Mouse (Mus musculus) limb, embryonic 12.5 days (tissue): ENCODE results near the gene Dennd1c. TPM values are rescaled to one million over a fixed set of nuclear protein-coding genes. Genes with fewer than 3 reads are reported as not detected.
A peak's percentile ranks its signal among the peaks of the same experiment; 100 is the strongest.

Experiments used
- ATAC-seq: fragments of 200-750 bp; cut with Nextera tagmentation; 2 replicates; pipeline ENCODE4 v1.8.0; 2017; ENCODE audit warnings: low read depth, moderate TSS enrichment; ENCODE audit not compliant: insufficient number of reproducible peaks, insufficient read depth, low FRiP score, low TSS enrichment
- H3K27ac ChIP-seq: fragments of 300-500 bp; sonication (generic); 2 replicates; pipeline ENCODE4 v1.5.1; 2016; ENCODE audit warnings: mild to moderate bottlenecking, moderate library complexity
- H3K27me3 ChIP-seq: fragments of 300-500 bp; sonication (generic); 2 replicates; pipeline ENCODE4 v1.6.1; 2016; ENCODE audit warnings: mild to moderate bottlenecking, moderate library complexity
- H3K36me3 ChIP-seq: fragments of 300-500 bp; sonication (generic); 2 replicates; pipeline ENCODE4 v1.6.1; 2016; ENCODE audit warnings: mild to moderate bottlenecking, moderate library complexity
- H3K4me1 ChIP-seq: fragments of 300-500 bp; sonication (generic); replicated peaks from 2 replicates; pipeline ENCODE4 v1.6.1; 2016
- H3K4me2 ChIP-seq: fragments of 300-500 bp; sonication (generic); 2 replicates; pipeline ENCODE4 v1.6.1; 2016; ENCODE audit warnings: mild to moderate bottlenecking, moderate library complexity
- H3K4me3 ChIP-seq: fragments of 300-500 bp; sonication (generic); replicated peaks from 2 replicates; pipeline ENCODE4 v1.5.1; 2016; ENCODE audit warnings: mild to moderate bottlenecking
- H3K9ac ChIP-seq: fragments of 300-500 bp; sonication (generic); replicated peaks from 2 replicates; pipeline ENCODE4 v1.6.1; 2016; ENCODE audit warnings: mild to moderate bottlenecking, moderate library complexity
- H3K9me3 ChIP-seq: fragments of 300-500 bp; sonication (generic); 2 replicates; pipeline ENCODE4 v1.6.1; 2016; ENCODE audit warnings: mild to moderate bottlenecking, moderate library complexity
- WGBS: fragments of 180-500 bp; shearing (Covaris S2); methylation state at CpG from one replicate; pipeline ENCODE4 v1.1.7; 2016; 5-methylcytosine and 5-hydroxymethylcytosine counted together
- polyA plus RNA-seq: library from polyadenylated mRNA; unstranded; fragments of >200 nt; fragmentation: Nextera tagmentation; extraction: Ambion mirVana; gene quantifications from 2 replicates; pipeline ENCODE4 v1.2.1, GENCODE M21; 2016

Dennd1c gene
- polyA plus RNA-seq, 1 experiment from 2014 or later, result 1.2 TPM

DNA sequence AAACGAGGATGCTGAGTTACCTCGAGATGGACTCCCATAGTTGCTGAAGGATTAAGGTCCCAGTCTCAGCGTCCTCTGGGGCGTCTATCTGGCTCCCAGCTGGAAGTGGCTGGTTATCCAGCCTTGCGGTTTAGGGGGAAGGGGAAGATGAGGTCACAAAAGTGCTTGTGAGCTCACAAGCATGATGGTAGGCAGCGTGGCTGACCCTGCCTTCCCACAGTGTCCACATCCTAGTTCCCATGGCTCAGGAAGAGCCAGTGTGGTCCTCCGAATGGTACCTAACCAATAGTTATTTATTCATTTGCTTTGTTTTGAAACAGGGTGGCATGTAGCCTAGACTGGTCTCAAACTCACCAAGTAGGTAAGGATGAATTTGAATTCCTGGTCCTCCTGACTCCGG, 36.8 kb downstream of the Dennd1c start, which contains the start of gene Slc25a41:
TSS of gene Slc25a41 (minus strand) at position 101 of the 400 bp plus-strand sequence.
- WGBS, result 71% methylated on average over 8 of the region's 8 CpGs
- Histone ChIP-seq H3K36me3 (no peaks in the 10 kb centered on the region), H3K4me3 (no peak within 1 kb of the TSS), H3K4me1 (no peaks in the 10 kb centered on the region), H3K9ac (no peak within 1 kb of the TSS), H3K27ac (no peak within 1 kb of the TSS), H3K4me2 (no peak within 1 kb of the TSS), H3K27me3 (peaks cover 30% of the 10 kb centered on the region), H3K9me3 (no peaks in the 10 kb centered on the region)
- no peak for ATAC-seq

GRCm38 (mm10) chr17:57038978-57039377, 39.3 kb downstream of the Dennd1c start:
- no peaks in the 10 kb centered on the region for H3K36me3 ChIP-seq
- H3K27ac ChIP-seq, result no peak overlapping the region
- H3K4me1 ChIP-seq, result no peaks in the 10 kb centered on the region
- H3K9ac ChIP-seq, result no peak overlapping the region
- no peaks in the 10 kb centered on the region for H3K9me3 ChIP-seq
- H3K4me3 ChIP-seq, result no peak overlapping the region
- no peak for ATAC-seq
- no peak overlapping the region for H3K4me2 ChIP-seq
- 37% methylated on average over 8 of the region's 8 CpGs for whole genome bisulfite sequencing
- H3K27me3 ChIP-seq, result peaks cover 31% of the 10 kb centered on the region

DNA sequence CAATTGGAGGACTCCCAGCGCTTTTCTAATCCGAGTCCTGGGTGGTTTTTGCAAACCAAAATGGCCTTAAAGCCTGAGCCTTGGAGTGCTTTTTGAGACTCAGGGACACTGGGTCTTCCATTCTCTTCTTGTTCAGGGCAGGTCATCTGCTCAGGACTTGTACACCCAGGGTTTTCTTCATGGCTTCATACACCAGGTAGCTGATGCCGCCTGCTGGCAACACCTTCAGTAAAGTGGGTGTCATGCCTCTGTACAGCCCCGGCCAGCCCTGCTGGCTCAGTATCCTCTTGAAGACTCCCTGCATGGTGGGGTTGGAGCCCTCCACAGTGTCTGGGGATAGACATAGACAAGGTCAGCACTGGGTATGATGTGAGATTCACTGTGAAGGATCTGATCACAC, 45.5 kb downstream of the Dennd1c start:
- no peaks in the 10 kb centered on the region for H3K9me3 ChIP-seq
- peaks cover 12% of the 10 kb centered on the region for H3K27me3 ChIP-seq
- peak overlapping the region; percentile 58; the same call in 1 of the 2 replicates for H3K4me2 ChIP-seq
- peak overlapping the region; percentile 41 for H3K4me3 ChIP-seq
- no peak for ATAC-seq
- peaks cover 18% of the 10 kb centered on the region for H3K4me1 ChIP-seq
- no peak overlapping the region for H3K9ac ChIP-seq
- H3K27ac ChIP-seq, result no peak overlapping the region
- WGBS, result 93% methylated on average over 4 of the region's 4 CpGs
- peaks cover 15% of the 10 kb centered on the region for H3K36me3 ChIP-seq

GRCm38 (mm10) chr17:57031661-57032420, 46.5 kb downstream of the Dennd1c start:
- ATAC-seq, result peak; percentile 100
- under 1% methylated on average over 38 of the region's 38 CpGs for WGBS
- Histone ChIP-seq H3K9me3 (no peaks in the 10 kb centered on the region), H3K27ac (peak overlapping the region; percentile 81), H3K9ac (no peak overlapping the region; the same call in 1 of the 2 replicates), H3K4me3 (peak overlapping the region; percentile 98), H3K36me3 (peaks cover 25% of the 10 kb centered on the region), H3K27me3 (peaks cover 4% of the 10 kb centered on the region; the same call in 1 of the 2 replicates), H3K4me2 (peak overlapping the region; percentile 97), H3K4me1 (peaks cover 18% of the 10 kb centered on the region)

GRCm38 (mm10) chr17:57030931-57031660, 47.2 kb downstream of the Dennd1c start, which contains the start of gene Khsrp:
TSS of gene Khsrp (minus strand) at chr17:57031522.
- Histone ChIP-seq H3K27me3 (no peaks in the 10 kb centered on the region), H3K9ac (peak within 1 kb of the TSS; percentile 100), H3K27ac (peak within 1 kb of the TSS; percentile 94), H3K9me3 (no peaks in the 10 kb centered on the region), H3K4me1 (peaks cover 18% of the 10 kb centered on the region), H3K36me3 (peaks cover 33% of the 10 kb centered on the region), H3K4me2 (peak within 1 kb of the TSS; percentile 97), H3K4me3 (peak within 1 kb of the TSS; percentile 98)
- no peak for ATAC-seq
- under 1% methylated on average over 98 of the region's 99 CpGs for WGBS

GRCm38 (mm10) chr17:57029691-57030090, 48.6 kb downstream of the Dennd1c start:
- peaks cover 47% of the 10 kb centered on the region for H3K36me3 ChIP-seq
- 39% methylated on average over 8 of the region's 8 CpGs for WGBS
- peak overlapping the region; percentile 97 for H3K4me2 ChIP-seq
- H3K27ac ChIP-seq, result no peak overlapping the region
- peaks cover 18% of the 10 kb centered on the region for H3K4me1 ChIP-seq
- H3K9me3 ChIP-seq, result no peaks in the 10 kb centered on the region
- H3K27me3 ChIP-seq, result no peaks in the 10 kb centered on the region
- H3K9ac ChIP-seq, result peak overlapping the region; percentile 100
- no peak for ATAC-seq
- peak overlapping the region; percentile 98 for H3K4me3 ChIP-seq

- H3K9me3 ChIP-seq, result no peaks in the 10 kb centered on the region
- no peak for ATAC-seq
- H3K36me3 ChIP-seq, result peaks cover 69% of the 10 kb centered on the region
- no peak overlapping the region for H3K27ac ChIP-seq
- no peak overlapping the region for H3K4me3 ChIP-seq
- 92% methylated on average over 4 of the region's 4 CpGs for WGBS
- no peak overlapping the region for H3K4me2 ChIP-seq
- no peak overlapping the region for H3K9ac ChIP-seq
- H3K4me1 ChIP-seq, result peaks cover 17% of the 10 kb centered on the region
- H3K27me3 ChIP-seq, result no peaks in the 10 kb centered on the region
Observed at GRCm38 (mm10) chr17:57027471-57027870, 50.8 kb downstream of the Dennd1c start.

- Histone ChIP-seq H3K4me3 (no peak overlapping the region), H3K36me3 (peaks cover 69% of the 10 kb centered on the region), H3K9ac (no peak overlapping the region), H3K27me3 (no peaks in the 10 kb centered on the region), H3K4me2 (no peak overlapping the region), H3K27ac (no peak overlapping the region), H3K4me1 (no peaks in the 10 kb centered on the region), H3K9me3 (no peaks in the 10 kb centered on the region)
- 93% methylated on average over 5 of the region's 5 CpGs for WGBS
- ATAC-seq, result no peak
Observed at GRCm38 (mm10) chr17:57020960-57021359, 57.4 kb downstream of the Dennd1c start.

DNA sequence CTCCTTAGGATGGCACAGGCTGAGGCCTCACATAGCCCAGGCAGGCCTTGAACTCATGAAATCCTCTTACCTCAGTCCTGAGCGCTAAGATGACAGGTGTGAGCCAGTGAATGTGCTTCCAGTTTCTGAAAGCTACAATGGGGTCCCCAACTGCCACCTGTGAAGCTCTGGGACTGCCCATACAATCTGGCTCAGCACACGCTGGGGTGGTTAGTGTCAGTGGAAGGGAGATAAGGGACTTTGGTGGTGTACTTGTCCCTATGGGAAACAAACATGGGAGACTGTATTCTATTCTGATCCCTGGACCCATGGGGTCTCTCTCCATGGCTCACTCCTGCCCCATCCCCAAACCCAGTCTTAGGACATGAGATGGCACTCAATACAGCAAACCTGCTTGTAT, 58.6 kb downstream of the Dennd1c start:
- H3K36me3 ChIP-seq, result peaks cover 56% of the 10 kb centered on the region
- no peak for ATAC-seq
- WGBS, result 86% methylated on average over 2 of the region's 2 CpGs

More for the DNA sequence above, 58.6 kb downstream of the Dennd1c start:
- no peaks in the 10 kb centered on the region for H3K4me1 ChIP-seq
- no peak overlapping the region for H3K4me3 ChIP-seq
- no peak overlapping the region for H3K9ac ChIP-seq
- no peaks in the 10 kb centered on the region for H3K27me3 ChIP-seq
- H3K27ac ChIP-seq, result no peak overlapping the region
- no peaks in the 10 kb centered on the region for H3K9me3 ChIP-seq
- H3K4me2 ChIP-seq, result no peak overlapping the region
